ENCODE assay signal across 8 mouse cellular contexts in genomic region chr14:19985107-19985911, GRCm38 (mm10). TPM values are rescaled to one million over a fixed set of nuclear protein-coding genes. Genes with fewer than 3 reads are reported as not detected.
DNase-seq lines count a peak whose midpoint lies in the region; ATAC-seq and TF ChIP-seq lines count a peak whose summit lies in the region.

No protein-coding gene starts in this region.

- no peaks in the 10 kb centered on the region for H3K9me3 ChIP-seq in heart, embryonic 10.5 days
- no peaks in the 10 kb centered on the region for H3K9me3 ChIP-seq in kidney, embryonic 16.5 days (ENCODE audit: low read length)
- no peaks in the 10 kb centered on the region for H3K9me3 ChIP-seq in lung, postnatal 0 days (ENCODE audit: low read length)

- TF ChIP-seq POLR2A in cortical plate, adult 2 months (IDR thresholded peaks at IDR 0.05; ENCODE audit: extremely low read depth, insufficient read depth, low read length) = no peak

- TF ChIP-seq EP300 in lung, postnatal 0 days (IDR thresholded peaks at IDR 0.05) = no peak

- 11% methylated on average over 13 of the region's 13 CpGs for WGBS in heart, embryonic 10.5 days
- WGBS in kidney, embryonic 16.5 days = 19% methylated on average over 13 of the region's 13 CpGs
- WGBS in lung, postnatal 0 days = 16% methylated on average over 13 of the region's 13 CpGs

- H3K27me3 ChIP-seq in heart, embryonic 10.5 days (ENCODE audit: insufficient read depth, poor library complexity, severe bottlenecking) = no peaks in the 10 kb centered on the region
- no peaks in the 10 kb centered on the region for H3K27me3 ChIP-seq in kidney, embryonic 16.5 days (ENCODE audit: insufficient read depth, low read length)
- H3K27me3 ChIP-seq in lung, postnatal 0 days (replicated peaks; ENCODE audit: insufficient read depth, low read length) = no peaks in the 10 kb centered on the region

- peak overlapping the region; percentile 18 for H3K9ac ChIP-seq in kidney, embryonic 16.5 days (replicated peaks; ENCODE audit: low read length)
- H3K9ac ChIP-seq in lung, postnatal 0 days (replicated peaks; ENCODE audit: low read depth) = no peak overlapping the region

- no peaks in the 10 kb centered on the region for H3K36me3 ChIP-seq in heart, embryonic 10.5 days
- no peaks in the 10 kb centered on the region for H3K36me3 ChIP-seq in kidney, embryonic 16.5 days (ENCODE audit: insufficient read depth, low read length)
- no peaks in the 10 kb centered on the region for H3K36me3 ChIP-seq in lung, postnatal 0 days (ENCODE audit: insufficient read depth, low read length)

- peak overlapping the region; percentile 2; the same call in 1 of the 2 replicates for H3K4me2 ChIP-seq in kidney, embryonic 16.5 days (replicated peaks; ENCODE audit: low read depth, low read length)
- peak overlapping the region; percentile 38 for H3K4me2 ChIP-seq in lung, postnatal 0 days (replicated peaks; ENCODE audit: low read depth, low read length)

- peak; percentile 47; the same call in 1 of the 2 replicates for ATAC-seq in kidney, embryonic 16.5 days (ENCODE audit: low FRiP score, low TSS enrichment)
- peak; percentile 89 for ATAC-seq in lung, postnatal 0 days
- ATAC-seq in neutrophil, adult 5-6 weeks (ENCODE audit: extremely low read depth, insufficient number of reproducible peaks, low FRiP score, poor library complexity, severe bottlenecking) = peak; percentile 78
- no peak for ATAC-seq in frontal cortex, adult (ENCODE audit: low TSS enrichment)

- peak overlapping the region; percentile 21 for H3K27ac ChIP-seq in cortical plate, adult 2 months (ENCODE audit: insufficient read depth, low read length)
- peak overlapping the region; percentile 90 for H3K27ac ChIP-seq in heart, embryonic 10.5 days
- peak overlapping the region; percentile 88 for H3K27ac ChIP-seq in kidney, embryonic 16.5 days (ENCODE audit: low read length)
- H3K27ac ChIP-seq in lung, postnatal 0 days (ENCODE audit: low read length) = peak overlapping the region; percentile 82

- peak; percentile 16 for DNase-seq in ovary, postnatal 36 days (ENCODE audit: low spot score)
- DNase-seq in ovary, postnatal 14 days (ENCODE audit: low spot score) = no peak
- peak; percentile 78 for DNase-seq in heart, embryonic 10.5 days (ENCODE audit: low spot score)
- DNase-seq in lung, postnatal 0 days (ENCODE audit: low spot score) = peak; percentile 93

- no peak overlapping the region for H3K4me3 ChIP-seq in cortical plate, adult 2 months (ENCODE audit: insufficient read depth, low read length)
- H3K4me3 ChIP-seq in heart, embryonic 10.5 days = 0 out of 2 replicates have a peak overlapping the region, but pooled peaks have one; percentile 6
- H3K4me3 ChIP-seq in kidney, embryonic 16.5 days (ENCODE audit: low read length) = no peak overlapping the region
- peak overlapping the region; percentile 20 for H3K4me3 ChIP-seq in lung, postnatal 0 days (ENCODE audit: low read depth, low read length)

- TF ChIP-seq CTCF in cortical plate, adult 2 months (IDR thresholded peaks at IDR 0.05; ENCODE audit: extremely low read depth, insufficient read depth, low read length) = no peak
- TF ChIP-seq CTCF in lung, postnatal 0 days (IDR thresholded peaks at IDR 0.05) = no peak

- peaks cover 9% of the 10 kb centered on the region for H3K4me1 ChIP-seq in cortical plate, adult 2 months (ENCODE audit: control insufficient read depth, insufficient read depth, low read length)
- H3K4me1 ChIP-seq in heart, embryonic 10.5 days = peaks cover 43% of the 10 kb centered on the region
- peaks cover 26% of the 10 kb centered on the region for H3K4me1 ChIP-seq in kidney, embryonic 16.5 days (ENCODE audit: insufficient read depth, low read length)
- H3K4me1 ChIP-seq in lung, postnatal 0 days (ENCODE audit: insufficient read depth, low read depth, low read length) = peaks cover 14% of the 10 kb centered on the region

RNA-seq across cellular contexts. Expression of gene Gng2, which starts 7.9 kb away (rescaled TPM):
- polyA plus RNA-seq in cortical plate, adult 2 months (2012; rRNA removed) = 104 and 123 TPM in 2 replicates
- polyA plus RNA-seq in heart, embryonic 10.5 days (2016; fragmentation: Nextera tagmentation; extraction: Ambion mirVana) = 33.9 and 61.6 TPM in 2 replicates
- 52.5 and 53.5 TPM in 2 replicates for polyA plus RNA-seq in kidney, embryonic 16.5 days (2015; fragmentation: Nextera tagmentation; extraction: Ambion mirVana)
- polyA plus RNA-seq in lung, postnatal 0 days (2015; fragmentation: Nextera tagmentation; extraction: Ambion mirVana) = 27.9 and 29.5 TPM in 2 replicates
- total RNA-seq in neutrophil, adult 5-6 weeks (2017) = 66.8 and 76.3 TPM in 2 replicates

Comparison
In these comparisons a context has a peak if more than half of its experiments do, and no peak if none do; other contexts are left out.
1. H3K27ac ChIP-seq: peak in every context shown above with its lines; median percentile 90 in heart, embryonic 10.5 days; 88 in kidney, embryonic 16.5 days; 82 in lung, postnatal 0 days; 21 in cortical plate, adult 2 months.
2. H3K4me3 ChIP-seq: peak in heart, embryonic 10.5 days (single experiment) and lung, postnatal 0 days (single experiment); none in cortical plate, adult 2 months (single experiment) and kidney, embryonic 16.5 days (single experiment).